Mouse (Mus musculus): Measurements from ENCODE around the gene Sez6l2.
"Not testable (repeated sequence)": the region's sequence is repeated elsewhere in the genome, so short reads cannot be mapped to it uniquely, and the experiment has no call there.

The Sez6l2 gene

GRCm38 (mm10) chr7:126949793-126950646, at the start of gene Sez6l2:
Gene Sez6l2, plus strand, starts transcription at chr7:126950563.
- DNase-seq (ENCODE audit: low read depth, low spot score): peak; percentile 91

GRCm38 (mm10) chr7:126905590-126905989, 44.8 kb upstream of the Sez6l2 start:
- DNase-seq (ENCODE audit: low read depth, low spot score): no peak

- DNase-seq (ENCODE audit: low read depth, low spot score): no peak
These were observed 35.5 kb upstream of the Sez6l2 start for GRCm38 (mm10) chr7:126914844-126915243.

GRCm38 (mm10) chr7:126918356-126918755, 32.0 kb upstream of the Sez6l2 start:
- not testable (repeated sequence) for DNase-seq (ENCODE audit: low read depth, low spot score)

- no peak for DNase-seq (ENCODE audit: low read depth, low spot score)
These were observed 30.4 kb upstream of the Sez6l2 start for GRCm38 (mm10) chr7:126919973-126920372.

- DNase-seq (ENCODE audit: low read depth, low spot score): no peak
These were observed 28.8 kb upstream of the Sez6l2 start for GRCm38 (mm10) chr7:126921563-126921962.

- DNase-seq (ENCODE audit: low read depth, low spot score): no peak
These were observed 27.7 kb upstream of the Sez6l2 start, which contains the start of gene Tmem219 for GRCm38 (mm10) chr7:126922624-126923060. Gene Tmem219, minus strand, starts transcription at chr7:126922917.

GRCm38 (mm10) chr7:126923999-126924398, 26.4 kb upstream of the Sez6l2 start:
- DNase-seq (ENCODE audit: low read depth, low spot score): no peak

GRCm38 (mm10) chr7:126926299-126926698, 24.1 kb upstream of the Sez6l2 start:
- no peak for DNase-seq (ENCODE audit: low read depth, low spot score)

GRCm38 (mm10) chr7:126928384-126929037, 21.9 kb upstream of the Sez6l2 start, which contains the start of gene Kctd13:
Gene Kctd13, plus strand, starts transcription at chr7:126928879.
- peak; percentile 90 for DNase-seq (ENCODE audit: low read depth, low spot score)

GRCm38 (mm10) chr7:126929046-126929445, 21.3 kb upstream of the Sez6l2 start:
- peak; percentile 56 for DNase-seq (ENCODE audit: low read depth, low spot score)

- no peak for DNase-seq (ENCODE audit: low read depth, low spot score)
These were observed 17.7 kb upstream of the Sez6l2 start for GRCm38 (mm10) chr7:126932652-126933051.

GRCm38 (mm10) chr7:126941171-126941570, 9.2 kb upstream of the Sez6l2 start:
- DNase-seq (ENCODE audit: low read depth, low spot score): peak; percentile 25

- DNase-seq (ENCODE audit: low read depth, low spot score): peak; percentile 30
These were observed 8.6 kb upstream of the Sez6l2 start for GRCm38 (mm10) chr7:126941801-126942200.

- peak; percentile 71 for DNase-seq (ENCODE audit: low read depth, low spot score)
These were observed 3.8 kb upstream of the Sez6l2 start for GRCm38 (mm10) chr7:126946530-126946929.

GRCm38 (mm10) chr7:126948626-126949025, 1.7 kb upstream of the Sez6l2 start:
- no peak for DNase-seq (ENCODE audit: low read depth, low spot score)

GRCm38 (mm10) chr7:126949403-126949792, 965 bp upstream of the Sez6l2 start, which contains the start of gene Asphd1:
Gene Asphd1, minus strand, starts transcription at chr7:126949582.
- DNase-seq (ENCODE audit: low read depth, low spot score): no peak

- DNase-seq (ENCODE audit: low read depth, low spot score): no peak
These were observed 568 bp downstream of the Sez6l2 start for GRCm38 (mm10) chr7:126950647-126951615.

GRCm38 (mm10) chr7:126951741-126952140, 1.4 kb downstream of the Sez6l2 start:
- DNase-seq (ENCODE audit: low read depth, low spot score): no peak

- DNase-seq (ENCODE audit: low read depth, low spot score): peak; percentile 16
These were observed 2.3 kb downstream of the Sez6l2 start for GRCm38 (mm10) chr7:126952646-126953045.

GRCm38 (mm10) chr7:126955125-126955524, 4.8 kb downstream of the Sez6l2 start:
- no peak for DNase-seq (ENCODE audit: low read depth, low spot score)

All from R1 (cell line).